Mouse (Mus musculus) adipocyte (in vitro differentiated cells): Measurements from ENCODE around the gene Calhm1.
"Not testable (repeated sequence)": the region's sequence is repeated elsewhere in the genome, so short reads cannot be mapped to it uniquely, and the experiment has no call there.

ENCODE experiments used
- DNase-seq: peaks from one replicate; pipeline ENCODE4 v3.0.0-alpha.2; 2016; ENCODE audit warnings: low spot score

Calhm1 gene

GRCm38 (mm10) chr19:47152062-47152369, 8.0 kb upstream of the Calhm1 start:
- no peak for DNase-seq

GRCm38 (mm10) chr19:47151332-47152061, 7.4 kb upstream of the Calhm1 start:
- DNase-seq = no peak

- no peak for DNase-seq
Measured at GRCm38 (mm10) chr19:47149854-47150253, 5.8 kb upstream of the Calhm1 start.

GRCm38 (mm10) chr19:47148267-47148847, 4.3 kb upstream of the Calhm1 start:
- no peak for DNase-seq

GRCm38 (mm10) chr19:47142438-47142837, 1.6 kb downstream of the Calhm1 start:
- no peak for DNase-seq

- not testable (repeated sequence) for DNase-seq
Measured at GRCm38 (mm10) chr19:47139611-47140010, 4.4 kb downstream of the Calhm1 start.

- DNase-seq = peak; percentile 53
Measured at GRCm38 (mm10) chr19:47137771-47138421, 6.2 kb downstream of the Calhm1 start, which contains the start of gene Calhm2. Gene Calhm2 (minus strand): TSS chr19:47138294.

- peak; percentile 76 for DNase-seq
Measured at GRCm38 (mm10) chr19:47137051-47137581, 6.9 kb downstream of the Calhm1 start.

- no peak for DNase-seq
Measured at GRCm38 (mm10) chr19:47136170-47136569, 7.9 kb downstream of the Calhm1 start.

GRCm38 (mm10) chr19:47135568-47135967, 8.5 kb downstream of the Calhm1 start:
- no peak for DNase-seq

GRCm38 (mm10) chr19:47133161-47133560, 10.9 kb downstream of the Calhm1 start:
- no peak for DNase-seq

GRCm38 (mm10) chr19:47130551-47131125, 13.4 kb downstream of the Calhm1 start:
- no peak for DNase-seq

- no peak for DNase-seq
Measured at GRCm38 (mm10) chr19:47128835-47129234, 15.2 kb downstream of the Calhm1 start.

GRCm38 (mm10) chr19:47128164-47128563, 15.9 kb downstream of the Calhm1 start:
- no peak for DNase-seq

GRCm38 (mm10) chr19:47122802-47123201, 21.3 kb downstream of the Calhm1 start:
- DNase-seq = no peak

- DNase-seq = peak; percentile 43
Measured at GRCm38 (mm10) chr19:47121054-47121453, 23.0 kb downstream of the Calhm1 start.

GRCm38 (mm10) chr19:47118634-47119033, 25.4 kb downstream of the Calhm1 start:
- DNase-seq = no peak

- no peak for DNase-seq
Measured at GRCm38 (mm10) chr19:47104641-47105271, 39.3 kb downstream of the Calhm1 start.

- DNase-seq = no peak
Measured at GRCm38 (mm10) chr19:47101080-47101479, 43.0 kb downstream of the Calhm1 start.
